Mouse (Mus musculus) thymus, postnatal 10 days (tissue): ENCODE results near the gene Col26a1.

ENCODE experiments used
- DNase-seq, 2 experiments: peaks; one replicate each; pipeline ENCODE4 v3.0.0; 2021; ENCODE audit warnings: low spot score in 2 of 2

The Col26a1 gene

DNA sequence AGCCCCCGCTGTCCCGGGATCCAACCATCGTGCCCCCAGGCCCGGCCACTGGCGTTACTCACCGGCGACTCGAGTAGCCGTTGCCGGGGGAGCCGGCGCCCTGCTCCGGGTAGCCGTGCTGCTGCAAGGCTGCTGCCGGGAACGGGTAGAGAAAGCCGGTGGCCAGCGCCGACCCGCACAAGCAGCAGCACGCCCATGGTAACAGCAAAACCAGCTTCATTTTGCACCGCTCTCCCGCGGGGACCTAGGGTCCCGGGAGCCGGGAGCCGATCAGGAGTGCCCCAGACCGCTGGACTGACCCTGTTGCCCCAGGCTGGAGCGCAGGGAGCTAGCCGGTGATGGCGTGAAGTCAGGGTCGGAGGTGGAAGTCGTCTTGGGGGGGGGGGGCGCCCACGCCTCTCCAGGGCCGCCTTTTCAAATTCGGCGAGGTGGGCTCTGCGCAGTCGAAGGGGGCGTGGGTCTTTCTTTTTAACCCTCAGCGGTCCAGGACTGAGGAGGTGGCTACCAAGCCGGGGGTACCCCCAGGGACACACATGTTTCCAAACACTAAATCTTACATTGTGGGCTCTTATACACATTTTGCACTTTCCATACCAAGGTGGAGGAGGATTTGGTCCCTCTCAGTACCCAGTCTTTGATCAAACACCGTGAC, at the start of gene Col26a1:
Gene Col26a1 (minus strand): TSS at position 422 of the 652 bp plus-strand sequence.
- no peak for DNase-seq

DNA sequence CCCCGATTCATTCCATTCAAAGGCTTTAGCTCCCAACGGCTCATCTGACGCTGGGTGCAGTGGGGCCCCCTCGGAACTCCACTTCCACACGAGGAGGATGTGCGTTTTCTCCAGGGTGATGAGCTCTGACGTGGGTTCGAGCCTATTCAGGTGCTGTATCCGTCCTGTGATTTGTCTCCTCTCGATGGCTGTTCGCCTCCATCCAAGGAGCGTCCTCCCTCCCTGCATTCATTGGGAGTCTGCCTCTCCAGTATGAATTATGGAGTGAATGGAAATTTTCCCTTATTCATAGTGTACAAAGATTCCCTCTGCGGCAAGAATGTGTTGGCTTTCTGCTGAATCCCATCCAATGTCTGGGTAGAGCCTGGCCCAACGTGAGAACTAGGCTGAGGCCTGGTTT, 48.9 kb upstream of the Col26a1 start:
- DNase-seq = no peak

- DNase-seq = peak; percentile 58 to 78
Measured at GRCm38 (mm10) chr5:136929073-136929472, 46.1 kb upstream of the Col26a1 start.

DNA sequence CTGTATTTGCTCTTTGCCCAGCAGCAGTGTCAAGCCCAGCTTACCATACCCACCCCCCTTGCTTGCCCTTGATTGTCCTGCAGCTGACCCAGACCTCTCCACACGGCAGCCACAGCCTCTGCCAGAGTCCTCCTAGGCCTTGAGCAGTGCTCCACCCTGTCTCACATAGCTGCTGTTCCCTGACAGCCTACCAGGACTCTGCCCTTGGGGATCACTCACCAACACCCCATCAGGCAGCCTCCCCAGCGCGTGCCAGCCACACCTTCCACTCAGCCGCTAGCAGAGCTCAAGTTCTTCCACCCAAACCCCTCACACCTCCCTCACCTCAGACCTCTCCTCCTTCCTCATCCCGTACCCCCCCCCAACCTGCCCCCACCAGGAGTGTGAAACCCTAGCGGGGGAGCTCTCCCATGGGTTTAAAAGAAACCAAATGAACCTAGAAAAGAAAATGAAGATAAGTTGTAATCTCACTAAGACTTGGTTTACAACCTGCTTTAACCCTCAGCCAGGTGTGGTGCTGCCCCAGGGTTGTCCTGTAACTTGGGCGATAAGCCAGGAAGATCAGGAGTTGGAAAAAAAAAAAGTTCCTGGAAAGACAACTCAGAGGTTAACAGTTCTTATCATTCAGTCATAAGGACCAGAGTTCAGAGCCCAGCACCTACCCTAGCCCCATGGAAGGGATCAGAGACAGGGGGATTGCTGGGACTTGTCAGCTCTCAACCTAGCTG, 40.9 kb upstream of the Col26a1 start:
- DNase-seq = no peak

GRCm38 (mm10) chr5:136922830-136923229, 39.8 kb upstream of the Col26a1 start:
- no peak for DNase-seq

GRCm38 (mm10) chr5:136919546-136920301, 36.7 kb upstream of the Col26a1 start:
- DNase-seq = peak in 1 of 2 experiments; percentile 9

DNA sequence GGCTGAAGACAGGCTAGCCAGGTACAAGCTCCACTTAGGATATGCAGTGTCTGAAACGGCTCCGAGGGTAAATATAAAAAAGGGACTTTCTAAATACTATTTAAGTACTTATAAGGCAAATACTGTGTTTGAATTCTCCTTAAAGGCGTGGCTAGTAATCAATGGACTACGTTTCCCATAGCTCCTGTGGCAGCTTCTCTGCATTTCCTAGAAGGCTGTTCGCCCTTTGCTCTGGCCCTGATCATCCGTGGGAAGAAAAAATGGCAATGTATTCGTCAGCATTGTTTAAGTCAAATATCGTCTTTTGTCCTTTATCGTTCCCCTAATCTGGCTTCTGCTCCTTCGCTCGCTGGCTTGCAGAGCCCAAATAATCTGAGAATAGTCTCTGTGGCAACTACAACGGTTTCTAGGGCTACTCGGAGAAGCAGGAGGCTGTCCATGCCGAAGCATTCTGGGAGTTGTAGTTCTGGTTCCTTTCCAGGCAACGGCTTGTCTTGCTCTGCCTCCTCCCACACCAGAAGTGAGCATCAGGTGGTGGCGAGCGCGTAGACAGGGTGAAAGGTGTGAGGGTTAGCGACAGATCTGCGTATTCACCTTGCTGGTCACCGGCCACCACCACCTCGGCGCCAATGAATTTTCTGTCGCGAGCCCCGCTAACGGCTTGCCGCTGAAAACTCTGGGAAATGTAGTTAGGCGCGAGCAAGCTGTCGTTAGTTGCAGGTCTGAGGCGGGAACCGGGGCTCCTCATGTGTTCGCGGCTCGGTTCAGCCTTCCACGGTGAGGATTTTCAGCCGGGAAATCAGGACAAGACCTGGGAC, 35.9 kb upstream of the Col26a1 start:
- DNase-seq = peak; percentile 38 to 63

DNA sequence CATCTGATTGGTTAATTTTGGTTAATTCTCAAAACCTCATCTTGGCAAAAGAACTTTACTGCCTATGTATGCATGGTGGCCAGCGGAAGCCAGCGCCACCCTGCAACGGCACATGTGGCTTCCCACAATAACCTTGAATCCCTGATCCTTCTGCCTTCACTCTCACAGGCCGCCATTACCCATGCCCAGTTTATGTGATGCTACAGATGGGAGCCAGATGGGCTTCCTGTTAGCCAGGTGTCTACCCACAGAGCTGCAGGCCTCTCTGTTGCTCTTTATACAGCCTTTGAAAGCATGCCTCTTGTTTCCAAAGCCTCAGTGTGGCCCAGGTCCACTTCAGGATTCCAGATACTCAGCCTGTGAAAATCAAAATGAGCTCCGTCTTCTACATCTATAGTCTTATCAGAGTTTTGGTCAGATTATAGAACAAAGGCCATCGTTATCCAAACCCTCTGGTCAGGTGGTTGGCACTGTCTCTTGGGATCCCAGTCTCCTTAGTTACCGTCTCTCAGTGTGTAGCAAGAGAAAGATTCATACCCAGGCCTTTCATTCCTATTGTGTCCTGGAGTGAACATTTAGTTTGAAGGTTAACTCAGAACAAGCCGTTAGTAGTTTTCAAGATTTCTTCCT, 34.7 kb upstream of the Col26a1 start:
- no peak for DNase-seq

GRCm38 (mm10) chr5:136914183-136914582, 31.2 kb upstream of the Col26a1 start:
- no peak for DNase-seq

DNA sequence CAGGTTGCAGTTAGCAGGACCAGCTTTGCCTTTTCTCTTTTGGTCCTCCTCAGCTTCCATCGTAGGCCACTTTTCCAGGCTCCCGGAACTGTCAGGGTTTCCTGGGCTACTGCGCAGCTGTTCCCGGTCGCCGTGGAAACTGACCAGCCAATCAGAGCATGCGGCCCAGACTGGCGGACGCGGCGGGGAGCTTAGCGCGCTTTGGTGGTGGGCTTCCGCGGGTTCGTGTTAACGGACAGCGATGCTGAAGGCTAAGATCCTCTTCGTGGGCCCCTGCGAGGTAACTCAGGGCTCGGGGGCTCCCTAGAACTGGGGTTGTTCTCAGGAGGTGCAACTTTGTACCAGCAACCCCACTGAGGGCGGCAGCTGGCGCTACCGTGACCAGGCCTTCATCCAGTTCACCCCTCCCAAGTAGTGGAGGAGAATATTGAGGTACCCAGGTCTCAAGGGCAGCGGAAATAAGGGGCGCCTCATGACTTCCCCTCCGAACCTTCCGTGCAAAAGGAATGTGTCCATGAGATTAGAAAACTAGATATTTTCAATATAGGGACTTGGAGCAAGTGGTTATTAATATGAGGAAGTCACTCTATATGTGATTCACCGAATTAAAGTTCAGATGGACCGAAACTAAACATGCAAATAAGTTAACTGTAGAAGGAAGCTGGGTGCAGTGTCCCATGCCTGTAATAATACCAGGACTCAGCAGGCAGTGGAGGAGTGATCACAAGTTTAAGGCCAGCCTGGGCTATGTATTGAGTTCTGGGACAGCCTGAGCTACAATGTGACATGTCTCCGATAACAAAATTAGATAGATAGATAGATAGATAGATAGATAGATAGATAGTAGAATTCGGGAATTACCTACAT, 25.2 kb upstream of the Col26a1 start, which contains the start of gene Ift22:
Gene Ift22 (plus strand): TSS at position 160 of the 867 bp plus-strand sequence.
- DNase-seq = peak; percentile 75 to 79

DNA sequence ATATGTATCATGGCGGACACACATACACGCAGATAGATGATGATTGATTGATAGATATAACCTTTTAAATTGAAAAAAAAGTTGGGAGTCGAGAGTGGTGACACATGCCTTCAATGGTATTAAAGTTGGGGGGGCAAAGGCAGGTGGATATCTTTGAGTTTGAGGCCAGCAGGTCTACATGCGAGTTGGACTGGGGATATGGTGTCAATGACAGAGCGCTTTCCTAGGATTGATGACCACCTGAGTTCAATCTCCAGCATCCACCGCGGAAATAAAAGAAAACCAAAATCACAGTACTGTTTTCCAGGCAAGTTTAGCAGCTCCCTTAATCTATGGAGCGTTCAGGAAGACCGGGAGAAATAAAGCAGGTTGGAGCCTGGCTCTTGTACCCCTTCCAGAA, 24.6 kb upstream of the Col26a1 start:
- DNase-seq = no peak

DNA sequence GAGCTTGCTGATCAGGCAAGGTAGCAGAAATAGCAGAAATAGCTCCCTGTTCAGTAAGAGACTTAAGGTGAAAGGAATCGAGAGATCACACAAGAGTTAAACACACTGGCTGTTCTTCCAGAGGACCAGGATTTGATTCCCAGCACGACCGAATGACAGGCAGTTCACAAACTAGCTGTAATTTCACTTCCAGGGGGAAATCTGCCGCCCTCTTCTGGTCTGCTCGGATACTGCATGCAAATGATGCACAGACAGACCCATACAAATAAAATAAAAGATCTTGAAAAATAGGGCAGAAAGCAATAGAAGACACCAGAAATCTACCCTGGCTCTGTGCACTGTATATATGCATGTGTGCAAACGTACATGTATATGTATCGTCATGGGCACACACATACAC, 22.6 kb upstream of the Col26a1 start:
- DNase-seq = peak in 1 of 2 experiments; percentile 53

- DNase-seq = no peak
Measured at GRCm38 (mm10) chr5:136904621-136905020, 21.6 kb upstream of the Col26a1 start.

GRCm38 (mm10) chr5:136895529-136895963, 12.5 kb upstream of the Col26a1 start:
- no peak for DNase-seq

- DNase-seq = no peak
Measured at GRCm38 (mm10) chr5:136894840-136895528, 12.0 kb upstream of the Col26a1 start.

DNA sequence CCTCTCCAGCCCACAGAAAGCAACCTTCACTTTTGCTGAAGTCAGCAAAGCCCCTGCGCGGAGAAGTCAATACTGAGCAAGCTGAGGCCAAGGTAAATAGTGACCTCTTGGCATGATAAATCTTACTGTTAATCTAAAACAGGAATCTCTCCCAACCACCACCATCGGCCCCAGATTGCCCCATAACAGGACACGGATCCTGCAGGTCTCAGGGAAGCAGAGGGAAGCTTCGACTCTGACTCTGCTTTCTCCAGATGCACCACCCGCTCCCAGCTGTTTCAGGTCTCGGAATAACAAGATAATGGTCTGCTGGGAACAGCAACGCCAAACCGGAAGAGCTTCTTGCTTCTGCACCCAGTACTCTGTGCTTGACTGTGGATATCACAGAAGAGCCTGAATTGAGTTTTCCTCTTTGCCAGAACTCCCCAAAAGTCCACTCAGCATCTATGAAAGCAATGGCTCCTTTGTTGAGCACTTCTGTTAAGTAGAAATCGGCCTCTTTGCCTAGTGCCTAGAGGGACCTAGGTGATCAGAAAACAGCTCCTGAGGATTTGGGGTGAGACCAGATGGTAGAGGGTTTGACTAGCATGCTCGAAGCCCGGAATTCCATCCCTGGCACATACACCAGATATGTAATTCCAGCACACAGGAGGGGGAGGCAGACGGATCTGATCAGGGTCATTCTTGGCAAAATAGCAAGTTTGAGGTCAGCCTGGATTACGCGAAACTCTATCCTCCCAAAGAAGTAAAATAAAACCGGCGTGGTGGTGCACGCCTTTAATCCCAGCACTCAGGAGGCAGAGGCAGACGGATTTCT, 5.7 kb upstream of the Col26a1 start:
- no peak for DNase-seq

DNA sequence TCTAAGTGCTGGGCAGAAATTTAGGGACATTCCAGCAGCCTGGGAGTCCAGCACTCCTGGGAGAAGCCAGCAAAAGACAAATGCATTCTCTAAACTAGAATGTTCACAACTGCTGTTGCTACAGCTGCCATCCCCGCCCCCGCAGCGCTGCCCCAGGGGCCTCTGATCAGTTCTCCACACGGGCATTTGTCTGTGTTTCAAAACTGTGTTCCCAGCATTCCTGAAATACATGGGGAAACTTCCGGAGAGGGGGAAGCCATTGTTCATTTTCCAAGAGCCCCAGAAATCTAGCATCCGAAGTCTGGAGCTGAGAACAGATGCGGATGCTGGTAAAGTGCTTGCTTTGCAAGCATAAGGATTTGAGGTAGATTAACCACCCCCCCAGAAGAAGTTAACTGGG, 3.9 kb upstream of the Col26a1 start:
- DNase-seq = no peak

DNA sequence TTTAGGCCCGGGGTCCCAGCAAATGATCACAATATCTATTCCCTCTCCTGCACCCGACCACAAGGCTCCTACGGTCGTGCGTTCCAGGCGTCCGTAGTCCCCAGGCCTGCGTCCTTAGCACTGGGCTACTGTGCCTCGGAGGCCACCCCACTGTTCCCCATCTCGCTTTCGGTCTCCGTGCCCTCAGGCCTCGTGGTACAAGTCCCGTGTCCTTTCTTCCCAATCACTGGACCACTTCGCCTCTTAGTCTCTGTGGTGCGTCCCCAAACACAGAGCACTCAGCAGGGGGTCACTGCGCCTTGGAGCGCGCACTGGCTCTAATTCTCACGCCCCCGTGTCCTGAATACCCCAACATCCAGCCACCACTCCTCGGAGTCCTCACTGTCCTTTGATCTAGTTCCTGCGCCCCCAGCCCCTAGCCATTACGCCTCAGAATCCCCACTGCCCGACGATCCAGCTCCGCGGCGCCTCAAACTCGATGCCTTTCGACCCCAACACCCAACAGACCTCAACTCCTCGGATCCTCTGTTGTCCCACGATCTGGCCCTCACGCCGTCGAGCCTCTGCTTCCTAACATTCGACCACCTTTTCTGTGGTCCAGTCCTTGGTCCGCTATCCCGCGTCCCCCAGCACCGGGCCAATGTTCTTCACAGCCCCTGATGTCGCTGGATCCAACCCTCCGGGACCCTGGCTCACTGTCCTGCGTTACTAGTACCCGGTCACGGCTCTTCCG, 788 bp downstream of the Col26a1 start:
- DNase-seq = no peak
